Mouse (Mus musculus): ENCODE measurements around the gene Mlph.

Gene Mlph

DNA sequence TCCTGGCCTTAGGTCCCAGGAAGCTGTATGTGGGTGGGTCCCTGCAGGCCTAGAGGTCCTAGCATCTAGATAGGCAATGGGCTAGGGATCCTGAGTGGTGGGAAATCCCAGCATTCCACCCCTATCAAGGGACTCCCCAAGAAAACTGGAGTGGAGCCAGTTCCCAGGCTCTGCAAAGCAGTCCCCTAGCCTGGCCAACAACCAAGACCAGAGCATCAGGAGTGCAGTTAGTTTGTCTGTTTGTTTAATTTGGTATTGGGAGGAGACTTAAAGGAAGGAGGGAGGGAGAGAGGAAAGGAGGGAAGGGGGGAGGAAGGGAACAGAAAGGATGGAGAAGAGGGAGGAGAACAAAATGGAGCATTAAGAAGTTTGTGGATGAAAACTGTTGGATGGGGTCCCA lies 5.7 kb upstream of the Mlph start:
- DNase-seq (ENCODE audit: low spot score) = no peak

GRCm38 (mm10) chr1:90909631-90910152 lies 5.2 kb upstream of the Mlph start:
- no peak for DNase-seq (ENCODE audit: low spot score)

- DNase-seq (ENCODE audit: low spot score) = no peak
Measured at GRCm38 (mm10) chr1:90913231-90913630, 1.7 kb upstream of the Mlph start.

DNA sequence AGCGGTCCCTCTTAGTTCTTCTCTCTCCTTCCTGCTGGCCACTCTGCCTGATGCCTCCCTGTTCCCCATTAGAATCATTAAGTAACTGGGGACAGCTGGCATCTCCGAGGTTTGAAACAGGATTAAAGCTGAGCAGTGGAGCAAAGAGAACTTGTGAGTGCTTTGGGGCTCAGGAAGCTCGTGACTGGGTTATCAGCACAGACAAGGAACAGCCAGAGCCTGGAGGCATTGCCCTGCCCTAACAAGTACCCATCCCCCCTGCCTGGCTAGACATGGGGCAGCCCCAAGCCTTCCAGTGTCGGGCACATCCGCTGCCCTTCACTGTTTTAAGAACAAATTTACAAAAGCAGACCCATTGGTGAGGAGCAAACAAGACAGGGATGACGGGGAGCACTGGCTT lies 2.6 kb downstream of the Mlph start:
- DNase-seq (ENCODE audit: low spot score) = no peak

DNA sequence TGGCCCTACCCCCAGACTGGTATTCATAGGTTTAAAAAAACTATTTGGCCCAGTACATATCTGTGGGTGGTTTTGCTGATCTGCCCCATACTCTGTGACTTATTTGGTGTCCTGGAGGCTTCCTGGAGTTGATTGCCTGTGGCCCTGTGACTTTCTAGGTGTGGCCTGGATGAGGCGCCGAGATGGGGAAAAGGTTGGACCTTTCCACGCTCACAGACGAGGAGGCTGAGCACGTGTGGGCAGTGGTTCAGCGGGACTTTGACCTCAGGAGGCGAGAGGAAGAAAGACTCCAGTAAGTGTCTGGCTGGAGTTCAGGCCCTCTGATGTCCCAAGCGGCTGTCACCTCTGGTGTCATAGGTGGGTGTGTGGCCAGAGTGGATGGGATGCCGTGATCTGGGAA lies 6.8 kb downstream of the Mlph start:
- no peak for DNase-seq (ENCODE audit: low spot score)

DNA sequence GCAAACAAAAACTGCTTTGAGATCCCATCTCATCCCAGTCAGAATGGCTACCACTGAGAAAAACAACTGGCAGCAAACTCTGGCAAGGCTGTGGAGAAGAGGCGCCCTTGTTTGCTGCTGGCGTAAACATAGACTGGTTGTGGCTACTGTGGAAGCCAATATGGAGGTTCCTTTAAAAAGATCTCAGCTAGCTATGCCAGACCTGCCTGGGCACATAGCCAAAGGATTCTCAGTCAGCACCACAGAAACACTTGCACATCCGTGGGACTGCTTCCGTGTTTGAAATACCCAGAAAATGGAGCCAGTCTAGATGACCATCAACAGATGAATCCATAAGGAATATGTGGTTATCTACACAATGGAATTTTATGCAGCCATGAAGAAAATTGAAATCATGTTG lies 11.1 kb downstream of the Mlph start:
- DNase-seq (ENCODE audit: low spot score) = no peak

DNA sequence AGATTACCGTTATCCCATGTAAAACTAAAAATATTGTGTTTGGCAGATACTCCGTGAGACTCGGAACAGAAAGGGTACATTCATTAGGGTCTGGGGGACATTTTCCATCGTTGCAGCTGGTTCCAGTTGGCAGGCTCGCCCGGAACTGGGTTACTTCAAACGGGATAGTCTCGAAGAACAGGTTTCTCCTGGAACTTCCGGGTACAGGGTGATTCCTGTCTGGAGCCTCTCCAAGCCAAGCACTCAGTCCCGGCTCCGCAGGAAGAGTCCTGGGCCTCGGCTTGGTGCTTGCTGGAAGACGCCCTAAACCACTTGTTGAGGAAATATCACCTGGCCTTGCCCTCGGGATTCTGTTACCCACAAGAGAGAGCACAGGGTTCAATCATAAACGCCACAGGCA lies 12.4 kb downstream of the Mlph start:
- no peak for DNase-seq (ENCODE audit: low spot score)

DNA sequence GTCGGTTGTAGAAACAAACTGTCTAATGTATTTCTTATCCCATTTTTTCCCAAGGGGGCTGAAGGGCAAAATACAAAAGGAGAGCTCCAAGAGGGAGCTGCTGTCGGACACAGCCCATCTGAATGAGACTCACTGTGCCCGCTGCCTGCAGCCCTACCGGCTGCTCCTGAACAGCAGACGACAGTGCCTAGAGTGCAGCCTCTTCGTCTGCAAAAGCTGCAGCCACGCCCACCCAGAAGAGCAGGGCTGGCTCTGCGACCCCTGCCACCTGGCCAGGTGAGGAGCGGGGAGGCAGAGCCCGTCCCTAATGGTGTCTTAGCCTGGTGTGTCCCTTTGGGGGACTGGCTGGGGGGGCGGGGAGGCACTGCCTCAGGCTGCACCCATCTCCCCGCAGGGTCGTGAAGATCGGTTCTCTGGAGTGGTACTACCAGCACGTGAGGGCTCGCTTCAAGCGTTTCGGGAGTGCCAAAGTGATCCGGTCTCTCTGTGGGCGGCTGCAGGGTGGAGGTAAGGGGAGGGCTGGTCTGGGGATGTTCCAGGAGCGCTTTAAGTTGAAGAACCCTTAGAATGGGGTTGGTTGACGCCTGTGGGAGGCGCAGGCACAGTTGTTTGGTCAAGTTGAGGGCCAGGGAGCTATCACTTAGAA lies 13.2 kb downstream of the Mlph start:
- DNase-seq (ENCODE audit: low spot score) = no peak

GRCm38 (mm10) chr1:90928575-90928934 lies 13.7 kb downstream of the Mlph start:
- peak; percentile 10 for DNase-seq (ENCODE audit: low spot score)

DNA sequence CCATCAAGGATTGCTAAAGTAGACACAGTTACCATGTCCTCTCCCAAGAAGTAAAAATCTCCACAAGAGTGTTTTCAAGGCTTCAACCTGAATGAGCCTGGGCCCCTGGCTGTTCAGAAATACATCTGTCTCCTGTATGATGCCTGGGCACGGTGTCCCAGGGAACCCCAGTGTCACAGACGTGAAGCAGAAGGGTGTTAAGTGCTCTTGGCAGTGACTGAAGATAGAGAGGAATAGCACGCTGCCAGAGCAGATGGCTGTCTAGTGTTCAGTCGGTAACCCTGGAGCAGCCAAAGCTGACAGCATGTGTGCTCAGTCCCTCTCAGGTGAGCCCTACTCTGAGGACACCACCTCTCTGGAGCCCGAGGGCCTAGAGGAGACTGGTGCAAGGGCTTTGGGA lies 18.1 kb downstream of the Mlph start:
- no peak for DNase-seq (ENCODE audit: low spot score)

- DNase-seq (ENCODE audit: low spot score) = no peak
Measured at GRCm38 (mm10) chr1:90936990-90937389, 22.1 kb downstream of the Mlph start.

GRCm38 (mm10) chr1:90939980-90940379 lies 25.1 kb downstream of the Mlph start:
- DNase-seq (ENCODE audit: low spot score) = no peak

DNA sequence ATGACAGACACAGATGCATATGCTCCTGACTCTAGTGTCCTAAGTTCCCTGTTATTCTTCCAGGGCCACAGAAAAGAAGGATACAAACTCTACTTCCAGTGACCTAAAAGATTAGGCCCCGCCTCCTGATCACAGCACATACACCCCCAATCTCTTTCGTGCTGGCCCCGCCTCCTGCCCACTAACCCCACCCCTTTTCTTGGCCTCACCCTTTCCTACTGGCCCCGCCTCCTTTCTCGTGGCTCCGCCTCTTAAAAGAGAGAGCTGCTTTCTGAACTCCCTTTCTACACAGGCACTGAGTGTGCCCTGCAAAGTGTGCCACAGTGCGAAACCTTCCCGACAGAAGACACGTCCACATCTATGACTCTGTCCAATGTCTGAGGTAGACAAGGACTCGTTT lies 30.3 kb downstream of the Mlph start:
- no peak for DNase-seq (ENCODE audit: low spot score)

DNA sequence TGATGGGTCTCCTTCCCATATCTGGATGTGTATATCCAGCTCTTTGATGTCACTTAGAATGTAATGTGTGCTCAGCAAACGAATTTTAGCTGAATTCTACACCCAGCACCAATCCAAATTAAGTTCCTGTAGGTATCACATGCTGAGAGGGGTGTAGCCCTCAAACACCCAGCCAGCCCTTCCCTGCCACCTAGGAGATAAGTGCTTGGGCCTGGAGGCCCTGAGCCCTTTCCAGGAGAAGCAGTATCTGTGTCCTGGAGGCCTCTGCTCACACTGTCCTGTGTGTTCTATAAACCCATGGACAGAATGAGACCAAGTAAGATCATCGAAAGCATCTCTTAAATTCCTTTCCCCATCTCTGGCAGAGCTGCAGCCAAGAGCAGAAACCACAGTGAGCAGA lies 32.4 kb downstream of the Mlph start:
- DNase-seq (ENCODE audit: low spot score) = no peak

DNA sequence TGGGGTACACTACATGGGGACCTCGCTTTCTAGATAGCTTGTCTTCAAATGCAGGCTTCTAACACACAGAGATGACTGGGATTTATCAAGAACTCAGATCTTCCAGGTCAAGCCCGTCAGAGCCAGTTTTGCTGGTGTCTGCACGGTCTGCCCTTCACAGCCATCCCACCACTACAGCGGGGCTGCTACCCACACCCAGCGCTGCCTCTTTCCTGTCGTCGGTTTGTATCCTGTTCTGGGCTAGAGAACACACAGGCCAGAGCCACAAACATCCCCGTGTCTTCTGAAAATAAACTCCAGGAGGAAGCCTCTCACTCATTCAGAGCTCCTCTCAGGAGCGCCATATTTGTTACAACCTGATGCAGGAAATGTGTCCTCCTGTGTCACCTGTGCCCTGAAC lies 34.4 kb downstream of the Mlph start:
- no peak for DNase-seq (ENCODE audit: low spot score)

DNA sequence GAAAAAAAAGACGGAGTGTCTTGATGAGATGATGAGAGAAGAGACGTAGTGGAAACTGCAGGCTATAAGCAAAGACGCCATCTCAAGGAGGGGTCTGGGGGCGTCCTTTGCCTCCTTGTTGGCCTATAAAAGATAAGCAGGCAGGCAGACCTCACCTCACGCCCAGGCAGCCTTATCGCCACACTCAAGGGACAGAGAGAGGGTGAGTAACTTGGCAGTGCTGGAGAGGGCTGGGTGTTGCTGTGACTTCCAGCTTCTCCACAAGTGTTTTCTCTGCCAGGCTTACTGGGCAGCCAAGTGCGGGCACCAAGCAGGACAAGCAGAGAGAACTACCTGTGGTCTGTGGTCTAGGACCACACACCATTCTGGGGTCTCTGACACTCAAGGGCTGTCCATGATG lies 36.8 kb downstream of the Mlph start:
- no peak for DNase-seq (ENCODE audit: low spot score)

- DNase-seq (ENCODE audit: low spot score) = no peak
Measured at GRCm38 (mm10) chr1:90952808-90953207, 37.9 kb downstream of the Mlph start, which contains the start of gene Prlh. TSS of gene Prlh (plus strand) at chr1:90953108.

DNA sequence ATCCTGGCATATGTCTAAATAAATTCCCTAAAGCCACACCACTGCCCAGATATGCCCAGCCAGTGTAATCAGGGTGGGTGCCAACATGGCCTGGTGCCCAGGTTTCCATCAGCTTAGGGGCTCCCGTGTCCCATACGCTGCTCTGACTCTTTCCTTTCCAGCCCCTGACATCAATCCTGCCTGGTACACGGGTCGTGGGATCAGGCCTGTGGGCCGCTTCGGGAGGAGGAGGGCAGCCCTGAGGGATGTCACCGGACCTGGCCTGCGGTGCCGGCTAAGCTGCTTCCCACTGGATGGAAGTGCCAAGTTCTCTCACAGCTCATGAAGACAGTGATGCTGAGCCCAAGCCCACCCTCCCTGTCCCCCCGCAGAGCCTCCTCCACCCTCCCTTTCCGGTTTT lies 38.8 kb downstream of the Mlph start:
- no peak for DNase-seq (ENCODE audit: low spot score)

- peak; percentile 24 for DNase-seq (ENCODE audit: low spot score)
Measured at GRCm38 (mm10) chr1:90956245-90957096, 41.6 kb downstream of the Mlph start.

DNA sequence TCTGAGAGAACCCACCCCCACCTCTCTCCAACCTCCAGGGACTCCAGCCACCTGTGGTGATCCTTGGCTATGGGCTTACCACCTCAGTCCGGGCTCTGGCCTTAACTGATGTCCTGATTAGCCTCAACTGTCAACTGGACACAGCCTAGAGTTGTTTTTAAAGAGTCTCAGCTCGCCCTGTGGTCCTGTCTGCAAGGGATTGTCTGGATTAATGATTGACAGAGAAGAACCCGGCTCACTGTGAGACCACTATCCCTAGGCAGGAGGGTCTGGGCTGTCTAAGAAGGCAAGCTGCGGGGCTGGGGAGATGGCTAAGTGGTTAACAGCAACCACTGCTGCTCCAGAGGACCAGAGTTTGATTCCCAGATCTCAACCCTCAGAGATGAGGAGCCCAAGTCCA lies 47.6 kb downstream of the Mlph start:
- DNase-seq (ENCODE audit: low spot score) = no peak

DNA sequence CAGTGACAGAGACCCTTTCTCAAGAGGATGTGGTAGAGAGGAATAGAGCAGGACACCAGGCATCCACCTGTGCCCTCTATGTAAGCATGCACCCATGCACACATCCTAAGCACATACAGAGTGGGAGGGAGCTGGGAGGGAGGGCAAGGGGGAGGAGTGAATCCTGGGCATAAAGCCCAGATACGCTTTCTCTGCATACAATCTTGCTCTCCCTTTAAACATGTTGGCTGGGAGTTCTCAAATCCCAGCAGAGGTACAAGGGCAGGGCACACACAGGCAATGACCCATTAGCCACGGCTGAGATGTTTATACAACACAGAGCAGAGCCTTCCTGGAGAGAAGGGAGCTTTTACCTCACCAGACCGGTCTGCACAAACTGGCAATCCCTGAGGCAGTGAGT lies 48.1 kb downstream of the Mlph start:
- DNase-seq (ENCODE audit: low spot score) = no peak

GRCm38 (mm10) chr1:90967583-90967982 lies 52.7 kb downstream of the Mlph start:
- DNase-seq (ENCODE audit: low spot score) = no peak

GRCm38 (mm10) chr1:90968649-90969048 lies 53.8 kb downstream of the Mlph start:
- DNase-seq (ENCODE audit: low spot score) = no peak
